Mouse (Mus musculus) fibroblast of lung, adult 2 months (primary cell): ENCODE measurements around the gene Cenpm.

Experiments used
- DNase-seq: peaks from one replicate; pipeline ENCODE4 v3.0.0-alpha.2; 2011; ENCODE audit warnings: low read depth

Gene Cenpm

DNA sequence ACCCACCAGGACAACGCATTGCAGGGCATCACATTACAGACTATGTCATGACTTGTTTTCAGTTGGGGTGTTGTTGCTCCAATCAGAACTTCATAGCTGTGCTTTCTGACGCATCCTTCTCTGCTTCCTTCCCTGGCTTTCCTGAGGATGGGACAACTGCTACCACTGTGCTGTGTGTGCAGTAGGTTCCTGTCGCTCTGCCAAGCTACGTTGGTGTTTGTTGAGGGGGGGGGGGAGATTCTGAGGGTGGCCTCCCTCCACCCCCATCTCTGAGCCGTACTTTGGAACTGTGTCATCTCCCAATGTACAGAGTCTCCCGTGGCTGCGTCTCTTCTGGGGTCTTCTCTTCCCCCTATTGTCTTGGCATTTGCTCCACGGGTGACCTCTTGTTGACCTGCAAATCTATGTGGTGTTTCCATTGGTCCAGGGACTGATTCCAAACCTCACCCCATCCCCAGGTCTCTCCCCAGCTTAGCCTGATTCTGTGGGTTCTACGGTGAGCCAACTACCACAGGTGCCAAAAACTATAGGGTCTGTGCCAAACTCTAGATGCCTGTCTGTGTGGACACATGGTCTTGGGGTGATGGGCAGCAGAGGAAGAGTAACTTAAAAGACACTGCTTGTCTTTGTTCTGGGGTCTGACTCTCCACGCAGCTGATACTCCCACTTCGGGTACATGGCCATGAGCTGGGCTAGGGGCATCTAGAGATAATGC lies 29.1 kb downstream of the Cenpm start:
- DNase-seq = no peak

GRCm38 (mm10) chr15:82213222-82213621 lies 31.3 kb downstream of the Cenpm start:
- no peak for DNase-seq

GRCm38 (mm10) chr15:82212752-82213063 lies 31.8 kb downstream of the Cenpm start, which contains the start of gene Shisa8:
Shisa8 (minus strand) TSS chr15:82212815.
- DNase-seq = no peak

DNA sequence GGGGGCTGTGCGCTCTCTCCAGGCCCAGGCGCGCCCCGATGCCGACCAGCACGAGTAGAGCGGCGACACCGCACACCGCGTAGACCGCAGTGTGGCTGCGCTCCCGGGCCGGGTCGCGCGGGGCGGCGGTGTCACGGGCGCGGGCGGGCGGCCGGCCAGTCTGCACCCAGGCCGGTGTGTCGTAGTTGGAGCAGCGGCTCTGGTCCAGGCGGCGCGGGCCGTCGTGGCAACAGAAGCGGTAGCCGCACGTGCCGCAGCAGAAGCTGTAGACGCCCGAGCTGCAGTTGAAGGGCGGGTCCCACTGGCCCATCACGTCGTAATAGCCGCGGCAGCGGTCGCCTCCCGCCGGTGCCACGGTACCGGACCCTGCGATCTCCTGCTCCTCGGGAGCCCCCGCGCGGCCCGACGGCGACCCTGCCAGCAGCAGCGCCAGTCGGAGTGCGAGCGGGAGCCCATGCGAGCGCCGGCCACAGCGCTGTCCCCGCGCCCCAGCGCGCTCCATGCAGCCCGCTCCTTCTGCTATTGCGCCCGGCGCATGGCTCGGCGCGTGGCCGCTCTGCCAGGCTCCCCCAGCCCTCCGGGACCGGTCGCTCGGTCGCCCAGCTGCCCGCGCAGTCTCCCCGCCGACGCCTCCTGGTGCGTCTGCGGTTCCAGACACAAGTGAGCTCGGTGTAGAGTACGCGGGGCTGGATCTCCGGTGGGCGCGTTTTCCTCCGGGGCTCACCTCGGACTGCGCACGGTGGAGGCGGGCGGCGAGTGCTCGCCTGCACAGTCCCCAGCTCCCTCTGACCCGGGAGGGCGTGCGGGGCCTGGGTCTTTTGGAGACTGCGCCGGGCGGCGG lies 32.4 kb downstream of the Cenpm start:
- DNase-seq = no peak

DNA sequence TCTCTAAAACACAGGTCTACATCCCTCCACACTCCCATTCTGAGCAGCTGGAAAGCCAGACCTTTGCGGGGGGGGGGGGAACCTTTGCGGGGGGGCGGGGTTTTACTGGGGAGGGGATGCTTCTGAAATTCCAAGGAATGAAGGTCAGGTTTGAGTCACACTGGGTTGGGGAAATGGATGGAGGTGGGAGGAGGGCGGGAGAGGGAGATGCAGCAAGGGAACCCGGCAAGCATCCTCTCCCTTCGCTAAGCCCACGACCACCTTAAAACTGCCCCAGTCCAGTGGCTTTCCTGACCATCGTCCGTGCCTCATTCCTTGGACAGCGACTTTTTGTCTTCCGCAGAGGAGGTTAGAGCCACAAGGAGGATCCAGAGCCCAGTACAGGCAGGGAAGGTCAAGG lies 33.3 kb downstream of the Cenpm start:
- DNase-seq = no peak

DNA sequence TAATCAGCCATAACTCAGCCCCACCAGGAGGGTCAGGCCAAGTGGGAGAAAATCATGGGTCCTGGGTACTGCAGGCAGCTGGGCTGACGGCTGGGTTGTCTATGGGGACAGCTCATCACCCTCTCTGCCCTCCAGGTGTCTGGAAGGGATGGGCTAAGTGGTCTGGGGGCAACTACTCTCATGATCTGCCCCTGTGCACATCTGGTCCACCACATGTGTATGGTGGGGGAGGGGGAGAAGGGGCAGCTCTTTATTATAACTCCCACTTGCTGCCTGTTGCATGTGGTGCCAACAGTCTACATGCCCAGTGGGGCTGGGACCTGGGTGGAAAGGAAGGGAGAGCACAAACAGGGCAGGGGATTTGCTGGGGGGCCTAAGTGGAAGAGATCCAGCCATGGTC lies 33.7 kb downstream of the Cenpm start:
- no peak for DNase-seq

DNA sequence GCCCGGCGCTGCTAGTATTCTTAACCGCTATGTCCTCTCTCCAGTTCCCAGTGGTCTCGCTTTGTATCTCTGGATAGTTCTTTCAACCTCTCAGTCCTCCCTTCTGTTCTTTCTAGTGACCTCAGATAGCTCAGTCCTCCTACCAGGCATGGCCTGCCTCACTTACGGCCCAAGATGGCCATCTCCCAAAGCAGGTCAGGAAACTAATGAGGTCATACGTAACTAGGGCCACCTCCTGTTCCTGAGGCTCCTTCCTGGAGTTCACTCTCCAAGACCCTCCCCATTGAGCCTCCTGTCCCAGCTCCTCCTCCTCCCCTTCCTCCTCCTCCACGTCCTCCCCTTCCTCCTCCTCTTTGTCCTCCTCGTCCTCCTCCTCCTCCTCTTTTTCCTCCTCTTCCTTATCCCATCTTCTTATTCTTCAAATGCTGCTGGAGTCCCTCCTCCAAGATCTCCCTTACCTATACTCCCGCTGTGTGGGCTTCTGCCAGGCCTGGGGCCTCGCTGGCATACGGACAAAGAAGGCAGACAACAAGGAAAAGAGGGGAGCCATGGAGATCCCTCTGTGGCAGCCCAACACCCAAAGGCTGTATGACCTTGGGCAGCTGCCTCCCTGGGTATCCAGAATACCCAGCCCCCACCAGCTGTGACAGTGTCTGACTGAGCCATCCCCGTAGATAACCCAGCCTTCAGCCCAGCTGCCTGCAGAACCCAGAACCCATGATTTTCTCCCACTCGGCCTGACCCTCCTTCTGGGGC lies 35.1 kb downstream of the Cenpm start:
- DNase-seq = no peak

DNA sequence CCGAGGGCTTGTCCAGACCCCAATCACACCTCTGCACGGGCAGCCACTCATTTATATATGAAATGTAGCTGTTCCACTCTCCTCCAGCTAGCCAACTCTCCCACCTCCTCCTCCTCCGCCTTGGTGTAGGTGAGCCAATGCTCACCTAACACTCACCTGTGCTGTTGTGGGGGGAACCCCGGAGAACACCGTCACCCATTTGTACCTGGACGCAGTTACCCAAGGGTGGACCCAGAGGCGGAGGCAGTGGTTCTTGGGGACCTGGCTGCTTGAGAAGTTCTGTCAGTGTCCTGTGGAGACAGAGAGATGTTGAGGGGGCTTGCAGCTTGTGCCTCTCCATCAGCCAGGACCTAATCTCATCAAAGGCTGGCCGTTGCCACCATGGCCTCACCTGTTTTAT lies 36.2 kb downstream of the Cenpm start:
- no peak for DNase-seq

DNA sequence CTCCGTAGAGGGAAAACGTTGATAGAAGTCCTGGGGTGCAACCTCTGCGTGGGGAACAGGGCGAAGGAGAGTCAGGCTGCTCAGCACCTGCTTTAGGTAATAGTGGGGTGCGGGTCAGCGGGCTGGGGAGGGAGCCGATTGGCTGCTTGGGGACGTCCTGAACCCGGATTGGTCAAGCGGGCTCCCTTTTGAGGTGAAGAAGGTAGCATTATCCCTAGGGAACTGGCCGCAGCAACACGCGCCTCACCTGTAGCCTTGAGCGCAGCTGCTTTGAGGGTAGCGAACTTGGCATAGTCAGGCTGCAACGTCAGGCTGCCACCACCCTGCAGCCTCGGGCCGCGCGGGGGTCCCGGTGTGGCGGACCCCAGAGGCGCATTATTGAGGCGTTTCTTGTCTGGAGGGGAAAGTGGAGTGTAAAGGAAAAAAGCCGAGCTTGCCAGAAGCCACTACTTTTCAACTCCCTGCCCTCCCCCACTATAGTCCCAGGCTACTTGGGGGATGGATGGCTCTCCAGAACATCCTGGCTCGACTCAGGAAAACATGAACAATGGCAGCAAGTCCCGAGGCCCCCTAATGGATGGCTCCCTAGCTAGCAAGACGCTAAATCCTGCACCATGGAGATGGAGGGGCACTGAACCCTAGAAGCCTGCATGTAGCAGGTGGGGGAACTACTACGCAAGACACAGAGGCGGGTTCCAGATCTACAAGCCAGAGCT lies 36.9 kb downstream of the Cenpm start:
- no peak for DNase-seq

- no peak for DNase-seq
Observed at GRCm38 (mm10) chr15:82207105-82207459, 37.5 kb downstream of the Cenpm start.

DNA sequence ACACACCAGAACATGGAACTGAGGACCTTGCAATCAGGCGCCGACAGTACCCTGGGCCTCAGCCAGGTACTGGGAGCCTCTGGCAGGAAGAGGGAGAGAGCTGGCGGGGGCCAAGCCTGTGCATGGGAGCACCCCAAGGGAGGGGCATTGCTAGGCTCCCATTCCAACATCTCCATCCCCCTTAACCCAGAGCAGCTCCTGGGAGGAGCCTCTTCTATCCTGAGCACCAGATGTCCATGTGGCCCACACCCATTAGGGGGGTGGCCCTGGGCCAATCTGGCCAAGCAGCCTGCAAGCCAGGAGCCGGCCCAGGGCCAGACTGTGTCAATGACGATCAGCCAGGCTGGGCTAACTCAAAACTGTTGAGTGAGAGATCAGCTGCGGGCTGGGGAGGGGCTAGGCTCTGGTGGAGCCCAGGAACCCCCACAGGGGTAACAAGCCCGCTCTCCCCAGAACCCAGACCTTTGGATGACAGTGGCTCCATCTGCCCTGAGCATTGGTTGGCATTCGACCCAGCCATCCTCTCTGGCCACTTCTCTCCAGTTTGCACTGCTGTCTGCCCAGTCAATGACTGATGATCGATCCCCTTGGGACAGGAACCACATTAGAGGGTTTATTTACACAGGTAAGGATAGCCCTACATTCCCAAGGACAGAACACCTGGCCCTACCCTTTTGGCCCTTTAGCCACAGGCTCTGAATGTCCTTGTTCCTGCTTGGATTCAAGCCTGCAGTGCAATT lies 38.0 kb downstream of the Cenpm start:
- peak; percentile 59 for DNase-seq

DNA sequence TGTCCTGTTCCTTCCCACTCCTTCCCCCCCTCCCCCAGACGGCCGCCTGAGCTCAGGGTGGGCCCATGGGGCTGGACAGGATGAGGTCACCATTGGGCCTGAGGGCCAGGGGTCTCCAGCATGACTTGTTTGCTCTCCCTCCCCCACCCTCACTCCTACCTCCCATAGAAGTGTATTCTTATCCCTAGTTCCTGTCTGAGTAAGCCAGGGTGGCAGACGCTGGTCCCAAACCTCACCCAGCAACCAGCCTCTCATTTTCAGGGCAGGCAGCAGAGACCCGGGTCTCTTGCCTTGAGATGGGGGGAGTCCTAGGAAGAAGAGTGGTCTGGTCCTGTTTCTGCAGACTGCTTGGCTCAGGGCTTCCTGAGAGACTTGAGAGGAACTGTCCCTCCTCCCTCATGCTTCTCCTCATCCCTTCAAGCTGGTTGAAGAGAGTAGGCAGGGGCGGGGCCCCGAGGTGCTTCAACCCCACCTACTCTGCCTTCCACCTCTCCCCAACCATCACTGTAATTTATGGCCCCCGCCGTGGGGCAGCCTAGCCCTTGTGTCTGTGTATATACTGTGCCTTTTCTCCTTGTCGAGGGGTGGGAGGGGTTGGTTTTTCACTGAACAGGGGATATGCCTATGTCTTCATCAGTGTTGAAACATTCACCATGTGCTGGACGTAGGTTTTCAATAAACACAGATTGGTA lies 39.7 kb downstream of the Cenpm start:
- no peak for DNase-seq

DNA sequence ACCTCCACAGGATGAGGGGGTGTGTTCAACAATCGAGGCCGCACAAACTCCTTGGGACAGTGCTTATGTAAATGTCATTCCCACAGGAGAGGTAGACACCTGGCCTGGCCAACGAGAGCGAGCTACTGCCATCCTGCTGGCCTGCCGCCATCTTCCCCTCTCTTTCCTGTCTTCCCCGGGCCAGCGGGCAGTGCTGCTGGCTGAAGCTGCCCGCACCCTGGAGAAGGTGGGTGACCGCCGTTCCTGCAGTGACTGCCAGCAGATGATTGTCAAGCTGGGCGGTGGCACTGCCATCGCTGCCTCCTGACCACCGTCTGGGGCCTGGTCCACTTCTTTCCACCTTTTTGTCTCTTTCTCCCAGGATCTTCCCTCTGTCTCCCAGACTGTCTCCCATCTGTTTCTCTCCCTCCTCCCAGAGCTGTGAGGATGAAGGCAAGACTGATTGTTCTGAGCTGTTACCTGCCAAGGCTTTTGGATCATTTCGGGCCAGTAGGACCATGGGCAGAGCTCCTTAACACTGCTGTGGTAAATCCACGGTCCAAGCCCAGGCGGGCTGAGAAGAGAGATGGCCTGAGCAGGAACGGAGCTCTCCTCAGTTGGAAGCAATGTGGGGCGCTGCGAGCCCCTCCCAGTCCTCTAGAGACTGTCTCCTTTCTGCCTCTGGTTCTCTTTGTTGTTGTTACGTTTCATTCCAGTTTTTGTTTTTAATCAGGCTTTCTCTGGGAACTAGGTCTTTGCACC lies 40.8 kb downstream of the Cenpm start:
- no peak for DNase-seq

GRCm38 (mm10) chr15:82203090-82203489 lies 41.5 kb downstream of the Cenpm start:
- DNase-seq = no peak

GRCm38 (mm10) chr15:82202086-82202485 lies 42.5 kb downstream of the Cenpm start:
- no peak for DNase-seq

- DNase-seq = no peak
Observed at GRCm38 (mm10) chr15:82199546-82199945, 45.0 kb downstream of the Cenpm start.

DNA sequence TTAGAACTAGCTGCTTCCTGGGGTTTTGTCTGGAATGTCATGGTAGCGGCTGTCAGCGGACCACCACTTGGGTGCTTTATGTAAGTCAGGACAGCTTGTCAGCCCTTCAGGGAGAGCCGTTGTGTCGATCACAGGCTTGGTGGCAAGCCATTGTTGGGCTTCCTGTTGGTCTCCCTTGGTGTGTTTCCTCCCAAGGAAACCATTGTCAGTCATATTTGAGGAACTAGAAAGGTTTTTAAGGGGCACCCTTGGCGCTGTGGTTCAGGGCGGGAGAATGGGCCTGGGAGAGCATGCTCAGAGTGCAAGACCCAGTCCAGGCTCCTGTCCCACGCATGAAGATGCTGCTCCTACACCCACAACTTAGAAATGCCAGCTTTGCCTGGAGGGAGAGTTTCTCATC lies 46.2 kb downstream of the Cenpm start:
- DNase-seq = no peak

GRCm38 (mm10) chr15:82197937-82198336 lies 46.6 kb downstream of the Cenpm start:
- no peak for DNase-seq

DNA sequence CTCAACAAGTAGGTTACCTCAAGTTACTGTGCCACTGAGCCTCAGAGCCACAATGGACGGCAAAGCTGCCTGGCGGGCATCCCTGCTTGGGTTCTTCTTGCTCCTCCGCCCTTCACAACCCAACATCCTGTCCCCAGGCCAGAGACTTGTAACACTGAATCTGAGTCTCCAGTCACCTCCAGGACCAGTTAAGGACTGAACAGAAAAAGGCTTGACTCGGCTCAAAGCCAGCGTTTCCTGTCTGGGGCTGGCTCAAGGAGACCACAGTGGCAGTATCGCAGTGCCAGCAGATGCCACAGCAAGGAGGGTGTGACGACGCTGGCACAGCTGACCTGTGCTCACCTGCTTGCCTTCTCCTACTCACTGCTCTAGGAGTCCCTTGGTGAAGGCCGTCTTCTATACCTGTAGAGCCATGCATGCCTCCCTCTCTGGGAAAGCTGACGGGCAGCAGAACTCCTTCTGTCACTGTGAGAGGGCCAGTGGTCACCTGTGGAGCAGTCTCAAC lies 47.2 kb downstream of the Cenpm start:
- DNase-seq = no peak

DNA sequence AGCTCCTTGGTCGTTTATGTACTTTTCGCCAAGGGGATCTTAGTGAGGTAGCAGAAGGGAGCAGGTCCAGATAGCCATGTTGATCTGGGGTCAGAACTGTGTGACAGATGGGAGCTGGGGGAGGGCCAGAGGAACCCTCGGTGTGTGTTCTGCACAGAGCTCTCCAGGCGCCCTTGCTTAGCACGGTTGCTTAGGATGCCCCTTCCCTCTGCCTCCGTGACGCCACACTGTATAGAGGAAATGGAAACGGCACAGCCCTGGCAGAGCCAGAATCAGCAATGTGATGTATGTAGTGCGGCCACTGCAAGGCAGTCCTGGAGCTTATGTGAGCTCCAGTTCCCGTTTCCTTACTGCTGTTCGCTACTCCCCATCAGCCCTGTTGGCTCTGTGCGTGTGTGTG lies 48.2 kb downstream of the Cenpm start:
- DNase-seq = no peak
